Comparison of ENCODE assay signal across 10 mouse cellular contexts in the genomic region with DNA sequence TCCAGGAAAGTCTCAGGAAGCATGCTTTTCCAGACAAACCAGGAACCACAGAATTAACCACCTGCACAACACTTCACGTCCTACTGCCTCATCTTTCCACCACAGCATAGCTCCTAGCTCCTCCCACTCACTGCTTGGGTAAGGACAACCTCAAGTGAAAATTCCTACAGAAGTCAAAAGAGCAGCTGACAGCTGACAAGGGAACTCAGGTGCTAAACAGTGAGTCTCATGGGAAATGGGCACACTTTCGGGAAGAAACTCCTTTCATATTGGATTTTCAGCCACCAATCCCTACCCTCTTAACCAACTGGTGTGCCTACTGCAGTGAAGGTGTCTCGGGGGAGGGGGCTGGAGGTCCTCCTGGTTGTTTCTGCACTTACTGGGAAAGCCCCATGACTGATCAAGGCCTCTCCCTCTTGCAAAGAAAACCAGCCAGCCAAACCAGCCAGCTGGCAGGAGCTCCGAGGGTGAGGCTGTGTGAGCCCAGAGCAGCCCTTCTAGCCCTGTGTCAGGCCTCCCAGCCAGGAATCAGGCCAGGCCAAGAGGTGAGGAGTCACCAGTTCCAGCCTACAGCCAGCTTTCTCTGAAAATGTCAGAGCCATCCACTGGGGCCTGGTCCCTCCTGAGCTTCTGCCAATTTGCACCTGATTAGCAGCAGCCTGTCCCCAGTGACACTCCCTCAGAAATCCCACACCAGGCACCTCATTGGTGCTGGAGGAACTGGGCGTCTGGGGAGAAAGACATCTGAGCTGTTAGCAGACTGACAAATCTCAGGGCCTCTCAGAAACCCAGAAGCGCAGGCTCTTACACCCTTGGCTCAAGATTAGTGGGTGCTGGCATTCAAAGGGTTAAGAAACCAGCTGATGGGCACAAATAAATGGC. TPM values are rescaled to one million over a fixed set of nuclear protein-coding genes. Genes with fewer than 3 reads are reported as not detected.
A peak's percentile ranks its signal among the peaks of the same experiment; 100 is the strongest.
DNase-seq lines count a peak whose midpoint lies in the region; ATAC-seq and TF ChIP-seq lines count a peak whose summit lies in the region.
"Had no signal": no experiment of that assay in that cellular context is flagged by ENCODE, and none has a peak within 500 bp of the region (broad histone marks: within the 10 kb centered on the region; RNA-seq: fewer than 3 reads in every experiment).

No protein-coding gene starts in this region.

- no peak overlapping the region for H3K4me3 ChIP-seq in lung, embryonic 16.5 days (ENCODE audit: low read length)
- H3K4me3 ChIP-seq in lung, postnatal 0 days (ENCODE audit: low read depth, low read length): no peak overlapping the region
- H3K4me3 ChIP-seq in gastrocnemius, adult 2 months: no peak overlapping the region
- no peak overlapping the region for H3K4me3 ChIP-seq in kidney, embryonic 14.5 days (ENCODE audit: low read length)
- H3K4me3 ChIP-seq: limb, embryonic 15.5 days had no signal

- no peaks in the 10 kb centered on the region for H3K4me1 ChIP-seq in lung, embryonic 16.5 days (replicated peaks; ENCODE audit: control insufficient read depth, insufficient read depth, low read length)
- no peaks in the 10 kb centered on the region for H3K4me1 ChIP-seq in lung, postnatal 0 days (ENCODE audit: insufficient read depth, low read depth, low read length)
- H3K4me1 ChIP-seq in kidney, embryonic 14.5 days (ENCODE audit: control insufficient read depth, insufficient read depth, low read length): no peaks in the 10 kb centered on the region

- no peaks in the 10 kb centered on the region for H3K36me3 ChIP-seq in lung, embryonic 16.5 days (ENCODE audit: control insufficient read depth, insufficient read depth, low read length)
- no peaks in the 10 kb centered on the region for H3K36me3 ChIP-seq in lung, postnatal 0 days (ENCODE audit: insufficient read depth, low read length)
- no peaks in the 10 kb centered on the region for H3K36me3 ChIP-seq in kidney, embryonic 14.5 days (ENCODE audit: control insufficient read depth, insufficient read depth, low read length)
- H3K36me3 ChIP-seq: limb, embryonic 15.5 days had no signal

- no peak overlapping the region for H3K9ac ChIP-seq in lung, embryonic 16.5 days (ENCODE audit: low read length)
- no peak overlapping the region for H3K9ac ChIP-seq in lung, postnatal 0 days (replicated peaks; ENCODE audit: low read depth)
- H3K9ac ChIP-seq in kidney, embryonic 14.5 days (ENCODE audit: low read depth, low read length): no peak overlapping the region
- H3K9ac ChIP-seq: limb, embryonic 15.5 days had no signal

- WGBS in lung, embryonic 16.5 days: 45% methylated on average over 6 of the region's 6 CpGs
- 63% methylated on average over 6 of the region's 6 CpGs for WGBS in lung, postnatal 0 days
- 45% methylated on average over 6 of the region's 6 CpGs for WGBS in kidney, embryonic 14.5 days

- no peak for DNase-seq in lung, postnatal 0 days (ENCODE audit: low spot score)
- DNase-seq in adrenal gland, postnatal 25 days: peak; percentile 60
- peak; percentile 89 for DNase-seq in gastrocnemius, adult 2 months
- peak; percentile 49 for DNase-seq in heart, postnatal 4 days
- no peak for DNase-seq in embryo, embryonic 11 days
- no peak for DNase-seq in spleen, adult 18-20 months

- no peaks in the 10 kb centered on the region for H3K9me3 ChIP-seq in lung, embryonic 16.5 days (ENCODE audit: control insufficient read depth, low read length)
- H3K9me3 ChIP-seq in lung, postnatal 0 days (ENCODE audit: low read length): no peaks in the 10 kb centered on the region
- H3K9me3 ChIP-seq in kidney, embryonic 14.5 days (ENCODE audit: control insufficient read depth, low read length): no peaks in the 10 kb centered on the region
- H3K9me3 ChIP-seq: limb, embryonic 15.5 days had no signal

- no peak for TF ChIP-seq EP300 in lung, postnatal 0 days (IDR thresholded peaks at IDR 0.05)

- TF ChIP-seq CTCF in lung, postnatal 0 days (IDR thresholded peaks at IDR 0.05): no peak
- TF ChIP-seq CTCF in gastrocnemius, adult 2 months (IDR thresholded peaks at IDR 0.05): no peak

- H3K27ac ChIP-seq in lung, embryonic 16.5 days (ENCODE audit: low read length): no peak overlapping the region
- H3K27ac ChIP-seq in lung, postnatal 0 days (ENCODE audit: low read length): no peak overlapping the region
- peak overlapping the region; percentile 41 for H3K27ac ChIP-seq in gastrocnemius, adult 2 months
- no peak overlapping the region for H3K27ac ChIP-seq in kidney, embryonic 14.5 days (ENCODE audit: low read depth, low read length)
- H3K27ac ChIP-seq: limb, embryonic 15.5 days had no signal

- H3K27me3 ChIP-seq in lung, embryonic 16.5 days (ENCODE audit: control insufficient read depth, insufficient read depth, low read depth, low read length): no peaks in the 10 kb centered on the region
- H3K27me3 ChIP-seq in lung, postnatal 0 days (replicated peaks; ENCODE audit: insufficient read depth, low read length): no peaks in the 10 kb centered on the region
- H3K27me3 ChIP-seq in kidney, embryonic 14.5 days (ENCODE audit: control insufficient read depth, insufficient read depth, low read length): no peaks in the 10 kb centered on the region
- H3K27me3 ChIP-seq: limb, embryonic 15.5 days had no signal

- H3K4me2 ChIP-seq in lung, embryonic 16.5 days (ENCODE audit: low read depth, low read length): no peak overlapping the region
- no peak overlapping the region for H3K4me2 ChIP-seq in lung, postnatal 0 days (replicated peaks; ENCODE audit: low read depth, low read length)
- H3K4me2 ChIP-seq in kidney, embryonic 14.5 days (replicated peaks; ENCODE audit: low read depth, low read length): no peak overlapping the region
- H3K4me2 ChIP-seq: limb, embryonic 15.5 days had no signal

- peak; percentile 36; the same call in 1 of the 2 replicates for ATAC-seq in lung, embryonic 16.5 days (ENCODE audit: low read depth)
- no peak for ATAC-seq in lung, postnatal 0 days
- ATAC-seq in kidney, embryonic 14.5 days (ENCODE audit: low FRiP score, low TSS enrichment): no peak

- intact Hi-C loops in gastrocnemius, adult 2 months (cut with DNase I): no loop called here

RNA-seq across cellular contexts. Expression of gene Dgki, which starts 22.9 kb away (rescaled TPM):
- polyA plus RNA-seq in lung, embryonic 16.5 days (2015; fragmentation: Nextera tagmentation; extraction: Ambion mirVana): 0.58 and 0.67 TPM in 2 replicates
- polyA plus RNA-seq in lung, postnatal 0 days (2015; fragmentation: Nextera tagmentation; extraction: Ambion mirVana): 0.33 and 0.45 TPM in 2 replicates
- total RNA-seq in adrenal gland, postnatal 25 days (2021): 2.0 and 2.8 TPM in 2 replicates
- under 1 TPM in 1 of 2 experiments, not detected in 1; 0.25 TPM for total RNA-seq in gastrocnemius, adult 2 months (2021)
- under 1 TPM; 0.67 to 0.70 TPM for total RNA-seq in heart, postnatal 4 days (2021)
- polyA plus RNA-seq in kidney, embryonic 14.5 days (2014; fragmentation: Nextera tagmentation; extraction: Ambion mirVana): 0.27 and 0.43 TPM in 2 replicates
- total RNA-seq: neutrophil, adult 5-6 weeks had no signal

Comparison
In these comparisons a context has a peak if more than half of its experiments do, and no peak if none do; other contexts are left out.
1. DNase-seq: peak in adrenal gland, postnatal 25 days (single experiment), gastrocnemius, adult 2 months (single experiment) and heart, postnatal 4 days (single experiment); none in lung, postnatal 0 days (single experiment), embryo, embryonic 11 days (single experiment) and spleen, adult 18-20 months (0 of 2).